Mouse (Mus musculus) limb, embryonic 10.5 days (tissue): Measurements from ENCODE around the gene Hip1r. TPM values are rescaled to one million over a fixed set of nuclear protein-coding genes. Genes with fewer than 3 reads are reported as not detected.
A peak's percentile ranks its signal among the peaks of the same experiment; 100 is the strongest.

Source experiments
- DNase-seq: peaks from one replicate; pipeline ENCODE4 v3.0.0-alpha.2; 2017; ENCODE audit warnings: low spot score
- H3K27ac ChIP-seq: fragments of 300-500 bp; sonication (generic); 2 replicates; pipeline ENCODE4 v1.5.1; 2016; ENCODE audit warnings: mild to moderate bottlenecking
- H3K27me3 ChIP-seq: fragments of 300-500 bp; sonication (generic); 2 replicates; pipeline ENCODE4 v1.6.1; 2016; ENCODE audit warnings: low read depth, mild to moderate bottlenecking; ENCODE audit not compliant: poor library complexity, severe bottlenecking
- H3K36me3 ChIP-seq: fragments of 300-500 bp; sonication (generic); 2 replicates; pipeline ENCODE4 v1.6.1; 2016; ENCODE audit warnings: mild to moderate bottlenecking, moderate library complexity
- H3K4me1 ChIP-seq: fragments of 300-500 bp; sonication (generic); 2 replicates; pipeline ENCODE4 v1.6.1; 2016
- H3K4me3 ChIP-seq: fragments of 300-500 bp; sonication (generic); 2 replicates; pipeline ENCODE4 v1.5.1; 2016; ENCODE audit warnings: mild to moderate bottlenecking, moderate library complexity
- H3K9me3 ChIP-seq: fragments of 300-500 bp; sonication (generic); replicated peaks from 2 replicates; pipeline ENCODE4 v1.6.1; 2016; ENCODE audit warnings: mild to moderate bottlenecking
- WGBS: fragments of 180-500 bp; shearing (Covaris S2); methylation state at CpG from one replicate; pipeline ENCODE4 v1.1.7; 2016; 5-methylcytosine and 5-hydroxymethylcytosine counted together
- polyA plus RNA-seq: library from polyadenylated mRNA; unstranded; fragments of >200 nt; fragmentation: Nextera tagmentation; extraction: Ambion mirVana; gene quantifications from 2 replicates; pipeline ENCODE4 v1.2.1, GENCODE M21; 2016

Hip1r gene
- polyA plus RNA-seq, 1 experiment from 2014 or later: 7.1 TPM

GRCm38 (mm10) chr5:124004356-124005150 lies 31.1 kb downstream of the Hip1r start:
- no peaks in the 10 kb centered on the region for H3K4me1 ChIP-seq
- H3K4me3 ChIP-seq: no peak overlapping the region
- H3K27me3 ChIP-seq: no peaks in the 10 kb centered on the region
- no peak for DNase-seq
- peaks cover 67% of the 10 kb centered on the region for H3K36me3 ChIP-seq
- H3K27ac ChIP-seq: no peak overlapping the region
- 92% methylated on average over 17 of the region's 17 CpGs for WGBS
- H3K9me3 ChIP-seq: no peaks in the 10 kb centered on the region

DNA sequence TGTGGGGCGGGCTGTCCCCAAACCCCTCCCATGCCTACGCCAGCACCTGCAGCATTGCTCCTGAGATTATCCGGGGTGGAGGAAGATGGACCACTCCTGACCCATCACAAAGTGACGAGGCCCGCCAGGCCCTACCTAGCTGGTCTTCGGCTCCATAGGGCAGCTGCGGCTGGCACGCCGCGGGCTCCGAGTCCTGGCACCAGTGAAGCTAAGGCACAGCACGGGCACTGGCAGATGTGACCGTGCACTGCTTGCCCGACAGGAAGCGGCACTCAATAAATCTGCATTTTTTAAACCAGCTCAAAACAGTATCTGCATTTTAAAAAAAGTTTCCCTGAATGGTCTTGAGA lies 31.7 kb downstream of the Hip1r start:
- Histone ChIP-seq H3K4me3 (no peak overlapping the region), H3K4me1 (no peaks in the 10 kb centered on the region), H3K9me3 (no peaks in the 10 kb centered on the region), H3K27ac (no peak overlapping the region), H3K36me3 (peaks cover 70% of the 10 kb centered on the region), H3K27me3 (no peaks in the 10 kb centered on the region)
- DNase-seq: no peak
- WGBS: 97% methylated on average over 15 of the region's 15 CpGs

- peaks cover 4% of the 10 kb centered on the region for H3K4me1 ChIP-seq
- no peaks in the 10 kb centered on the region for H3K9me3 ChIP-seq
- no peaks in the 10 kb centered on the region for H3K27me3 ChIP-seq
- peaks cover 75% of the 10 kb centered on the region for H3K36me3 ChIP-seq
- H3K27ac ChIP-seq: no peak overlapping the region
- DNase-seq: no peak
- WGBS: 92% methylated on average over 11 of the region's 11 CpGs
- H3K4me3 ChIP-seq: no peak overlapping the region
Measured at GRCm38 (mm10) chr5:124005591-124005990, 32.2 kb downstream of the Hip1r start.

GRCm38 (mm10) chr5:124006082-124006873 lies 32.9 kb downstream of the Hip1r start:
- H3K36me3 ChIP-seq: peaks cover 80% of the 10 kb centered on the region
- no peak overlapping the region for H3K4me3 ChIP-seq
- no peaks in the 10 kb centered on the region for H3K9me3 ChIP-seq
- no peak overlapping the region; the same call in 1 of the 2 replicates for H3K27ac ChIP-seq
- H3K4me1 ChIP-seq: peaks cover 11% of the 10 kb centered on the region
- no peaks in the 10 kb centered on the region for H3K27me3 ChIP-seq
- no peak for DNase-seq
- 91% methylated on average over 26 of the region's 26 CpGs for WGBS

GRCm38 (mm10) chr5:124006891-124007491 lies 33.6 kb downstream of the Hip1r start:
- H3K27ac ChIP-seq: no peak overlapping the region; the same call in 1 of the 2 replicates
- peaks cover 80% of the 10 kb centered on the region for H3K36me3 ChIP-seq
- no peaks in the 10 kb centered on the region for H3K9me3 ChIP-seq
- WGBS: 92% methylated on average over 17 of the region's 17 CpGs
- no peaks in the 10 kb centered on the region for H3K27me3 ChIP-seq
- H3K4me1 ChIP-seq: peaks cover 18% of the 10 kb centered on the region
- H3K4me3 ChIP-seq: no peak overlapping the region
- DNase-seq: no peak

- Histone ChIP-seq H3K27me3 (no peaks in the 10 kb centered on the region), H3K4me3 (no peak overlapping the region), H3K27ac (peak overlapping the region; percentile 69; the same call in 1 of the 2 replicates), H3K36me3 (peaks cover 61% of the 10 kb centered on the region), H3K4me1 (peaks cover 46% of the 10 kb centered on the region), H3K9me3 (no peaks in the 10 kb centered on the region)
- 94% methylated on average over 8 of the region's 8 CpGs for WGBS
- no peak for DNase-seq
Measured at GRCm38 (mm10) chr5:124010077-124010476, 36.6 kb downstream of the Hip1r start.

DNA sequence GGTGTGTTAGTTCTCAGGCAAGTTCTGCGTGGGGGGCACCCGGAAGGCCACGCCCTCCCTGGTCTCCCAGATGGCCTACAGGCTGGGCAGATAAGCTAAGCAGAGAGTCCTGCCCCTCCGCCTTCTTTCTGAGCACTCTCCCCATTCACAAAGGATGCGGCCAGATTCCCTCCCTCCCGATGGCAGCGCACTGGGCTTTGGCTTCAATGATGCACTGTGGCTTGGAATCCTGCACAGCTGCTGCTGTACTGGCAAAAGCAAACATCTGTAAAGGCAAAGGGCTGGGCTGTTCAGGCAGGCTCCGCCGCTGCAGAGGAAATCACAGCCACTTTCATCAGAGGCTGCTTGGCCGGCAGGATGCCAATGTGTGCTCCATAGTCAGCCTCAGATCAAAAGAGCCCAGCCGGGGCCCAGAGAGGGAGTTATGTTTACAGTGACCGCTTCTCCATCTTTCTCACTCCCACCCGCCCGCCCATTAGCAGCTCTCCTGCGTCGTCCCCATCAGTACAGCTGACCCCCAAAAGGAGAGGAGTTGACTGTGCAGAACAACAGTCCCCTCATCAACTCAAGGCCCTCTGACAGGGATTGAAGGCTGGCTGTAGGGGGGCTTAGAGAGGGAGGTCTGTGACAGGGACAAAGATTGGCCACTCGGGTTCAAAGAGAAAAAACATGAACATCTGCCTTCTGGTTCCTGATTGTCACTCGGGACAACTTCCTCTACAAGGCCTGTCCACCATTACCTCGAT lies 37.7 kb downstream of the Hip1r start:
- Histone ChIP-seq H3K27me3 (no peaks in the 10 kb centered on the region), H3K9me3 (no peaks in the 10 kb centered on the region), H3K36me3 (peaks cover 52% of the 10 kb centered on the region), H3K4me1 (peaks cover 49% of the 10 kb centered on the region), H3K27ac (peak overlapping the region; percentile 69), H3K4me3 (peak overlapping the region; percentile 25; the same call in 1 of the 2 replicates)
- DNase-seq: peak; percentile 62
- 9% methylated on average over 19 of the region's 19 CpGs for WGBS

- H3K27ac ChIP-seq: peak overlapping the region; percentile 69; the same call in 1 of the 2 replicates
- H3K4me1 ChIP-seq: peaks cover 49% of the 10 kb centered on the region
- H3K4me3 ChIP-seq: no peak overlapping the region
- H3K9me3 ChIP-seq: no peaks in the 10 kb centered on the region
- H3K27me3 ChIP-seq: no peaks in the 10 kb centered on the region
- no peak for DNase-seq
- 37% methylated on average over 8 of the region's 8 CpGs for WGBS
- peaks cover 51% of the 10 kb centered on the region for H3K36me3 ChIP-seq
Measured at GRCm38 (mm10) chr5:124011927-124012326, 38.5 kb downstream of the Hip1r start.

- H3K36me3 ChIP-seq: peaks cover 42% of the 10 kb centered on the region
- no peaks in the 10 kb centered on the region for H3K9me3 ChIP-seq
- no peak for DNase-seq
- no peak overlapping the region for H3K4me3 ChIP-seq
- WGBS: 87% methylated on average over 10 of the region's 10 CpGs
- H3K27ac ChIP-seq: peak overlapping the region; percentile 53; the same call in 1 of the 2 replicates
- peaks cover 53% of the 10 kb centered on the region for H3K4me1 ChIP-seq
- no peaks in the 10 kb centered on the region for H3K27me3 ChIP-seq
Measured at GRCm38 (mm10) chr5:124012885-124013284, 39.5 kb downstream of the Hip1r start.

DNA sequence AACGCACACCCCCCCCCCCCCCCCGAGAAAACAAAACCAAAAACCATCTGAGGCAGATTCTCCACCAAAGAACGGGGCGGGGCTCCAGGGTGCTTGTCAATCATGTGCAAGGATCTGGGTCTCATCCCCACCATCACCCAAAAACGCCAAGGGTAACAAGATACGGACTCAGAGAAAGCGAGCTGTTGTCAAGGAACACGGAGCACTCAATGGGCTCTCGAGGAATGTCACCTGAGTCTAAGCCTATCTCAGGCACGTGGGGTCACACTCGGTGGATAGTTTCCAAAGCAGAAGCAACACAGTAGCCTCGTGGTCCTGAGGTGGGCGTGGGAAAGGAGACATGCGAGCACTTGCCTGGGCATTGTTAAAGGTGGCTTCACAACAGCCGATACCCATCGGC lies 40.3 kb downstream of the Hip1r start:
- Histone ChIP-seq H3K9me3 (no peaks in the 10 kb centered on the region), H3K36me3 (peaks cover 36% of the 10 kb centered on the region), H3K4me1 (peaks cover 53% of the 10 kb centered on the region), H3K4me3 (no peak overlapping the region), H3K27me3 (no peaks in the 10 kb centered on the region), H3K27ac (no peak overlapping the region)
- WGBS: 89% methylated on average over 16 of the region's 16 CpGs
- DNase-seq: no peak

DNA sequence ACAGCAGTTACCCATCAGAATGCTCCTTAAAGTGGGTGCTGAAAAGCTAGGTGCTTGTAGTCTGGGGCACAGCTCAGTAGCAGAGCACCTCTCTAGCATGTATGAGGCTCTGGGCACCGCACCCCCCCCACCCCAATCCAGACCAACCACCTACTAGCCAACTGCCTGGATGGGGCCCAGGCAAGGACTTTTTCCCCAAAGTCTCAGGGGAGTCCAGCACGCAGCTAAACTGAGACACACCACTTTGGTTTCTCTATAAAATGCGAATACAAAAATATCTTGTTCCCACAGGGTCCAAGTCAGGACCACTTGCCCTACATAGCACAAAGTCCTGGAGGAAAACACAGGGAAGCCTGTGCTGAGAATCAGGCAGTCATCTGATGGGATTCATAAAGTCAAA lies 40.8 kb downstream of the Hip1r start:
- Histone ChIP-seq H3K9me3 (no peaks in the 10 kb centered on the region), H3K36me3 (peaks cover 34% of the 10 kb centered on the region), H3K27me3 (no peaks in the 10 kb centered on the region), H3K27ac (no peak overlapping the region), H3K4me3 (no peak overlapping the region), H3K4me1 (peaks cover 53% of the 10 kb centered on the region)
- 94% methylated on average over 3 of the region's 3 CpGs for WGBS
- no peak for DNase-seq

- Histone ChIP-seq H3K9me3 (no peaks in the 10 kb centered on the region), H3K27me3 (no peaks in the 10 kb centered on the region), H3K27ac (no peak overlapping the region), H3K4me3 (no peak overlapping the region), H3K4me1 (peaks cover 55% of the 10 kb centered on the region), H3K36me3 (peaks cover 30% of the 10 kb centered on the region)
- no peak for DNase-seq
- WGBS: 54% methylated on average over 11 of the region's 11 CpGs
Measured at GRCm38 (mm10) chr5:124014791-124015251, 41.4 kb downstream of the Hip1r start.
